Comparison of ENCODE assay signal across 10 mouse cellular contexts in genomic region chr13:83726346-83726975, GRCm38 (mm10).
DNase-seq lines count a peak whose midpoint lies in the region; ATAC-seq lines count a peak whose summit lies in the region.
"Had no signal": no experiment of that assay in that cellular context is flagged by ENCODE, and none has a peak within 500 bp of the region (broad histone marks: within the 10 kb centered on the region; RNA-seq: fewer than 3 reads in every experiment).

No protein-coding gene starts in this region.

- DNase-seq in heart, postnatal 14 days, result no peak
- peak; percentile 32 for DNase-seq in brain, adult 2 months (ENCODE audit: low read depth, low spot score)
- DNase-seq in right cerebral cortex, postnatal 4 days, result no peak
- DNase-seq in lung, postnatal 4 days, result no peak
- no peak for DNase-seq in urinary bladder, postnatal 10 days (ENCODE audit: low spot score)
- DNase-seq: kidney, postnatal 25 days had no signal

- no peak overlapping the region for H3K9ac ChIP-seq in heart, embryonic 16.5 days (ENCODE audit: low read length)
- H3K9ac ChIP-seq in forebrain, embryonic 13.5 days, result peak overlapping the region; percentile 100
- H3K9ac ChIP-seq in midbrain, embryonic 12.5 days (replicated peaks), result peak overlapping the region; percentile 100
- H3K9ac ChIP-seq: liver, embryonic 12.5 days had no signal

- no peaks in the 10 kb centered on the region for H3K36me3 ChIP-seq in heart, embryonic 16.5 days (ENCODE audit: control insufficient read depth, insufficient read depth)
- peaks cover 11% of the 10 kb centered on the region for H3K36me3 ChIP-seq in forebrain, embryonic 13.5 days (ENCODE audit: poor library complexity, severe bottlenecking)
- H3K36me3 ChIP-seq in midbrain, embryonic 12.5 days, result no peaks in the 10 kb centered on the region
- H3K36me3 ChIP-seq: liver, embryonic 12.5 days had no signal

- 5% methylated on average over 13 of the region's 13 CpGs for WGBS in heart, embryonic 16.5 days
- WGBS in forebrain, embryonic 13.5 days, result under 1% methylated on average over 13 of the region's 13 CpGs
- WGBS in midbrain, embryonic 12.5 days, result 1% methylated on average over 13 of the region's 13 CpGs

- no peak overlapping the region for H3K4me3 ChIP-seq in heart, embryonic 16.5 days (ENCODE audit: low read length)
- H3K4me3 ChIP-seq in forebrain, embryonic 13.5 days, result peak overlapping the region; percentile 90
- peak overlapping the region; percentile 92 for H3K4me3 ChIP-seq in midbrain, embryonic 12.5 days
- H3K4me3 ChIP-seq: liver, embryonic 12.5 days had no signal

- no peak overlapping the region for H3K27ac ChIP-seq in heart, embryonic 16.5 days (ENCODE audit: low read length)
- H3K27ac ChIP-seq in forebrain, embryonic 13.5 days, result peak overlapping the region; percentile 100
- peak overlapping the region; percentile 100 for H3K27ac ChIP-seq in midbrain, embryonic 12.5 days (replicated peaks)
- H3K27ac ChIP-seq: liver, embryonic 12.5 days had no signal

- H3K4me1 ChIP-seq in heart, embryonic 16.5 days (ENCODE audit: control insufficient read depth, insufficient read depth, low read length), result peaks cover 11% of the 10 kb centered on the region
- H3K4me1 ChIP-seq in forebrain, embryonic 13.5 days, result no peaks in the 10 kb centered on the region
- H3K4me1 ChIP-seq in midbrain, embryonic 12.5 days, result no peaks in the 10 kb centered on the region

- peaks cover 5% of the 10 kb centered on the region; the same call in 1 of the 2 replicates for H3K9me3 ChIP-seq in heart, embryonic 16.5 days (replicated peaks; ENCODE audit: control insufficient read depth, low read length)
- no peaks in the 10 kb centered on the region for H3K9me3 ChIP-seq in forebrain, embryonic 13.5 days (replicated peaks)
- H3K9me3 ChIP-seq in midbrain, embryonic 12.5 days, result no peaks in the 10 kb centered on the region
- H3K9me3 ChIP-seq: liver, embryonic 12.5 days had no signal

- intact Hi-C loops in heart, postnatal 14 days (cut with DNase I), result no loop called here

- no peak for ATAC-seq in heart, embryonic 16.5 days (replicated peaks; ENCODE audit: extremely low read depth, insufficient read depth, low FRiP score)
- ATAC-seq in forebrain, embryonic 13.5 days, result no peak
- no peak for ATAC-seq in midbrain, embryonic 12.5 days (ENCODE audit: low FRiP score, low read depth)
- ATAC-seq: liver, embryonic 12.5 days had no signal

- H3K4me2 ChIP-seq in heart, embryonic 16.5 days (ENCODE audit: low read depth, low read length), result peak overlapping the region; percentile 23; the same call in 1 of the 2 replicates
- peak overlapping the region; percentile 87 for H3K4me2 ChIP-seq in forebrain, embryonic 13.5 days
- peak overlapping the region; percentile 68 for H3K4me2 ChIP-seq in midbrain, embryonic 12.5 days (replicated peaks)
- H3K4me2 ChIP-seq: liver, embryonic 12.5 days had no signal

- peaks cover 77% of the 10 kb centered on the region for H3K27me3 ChIP-seq in heart, embryonic 16.5 days (ENCODE audit: control insufficient read depth, insufficient read depth, low read length)
- no peaks in the 10 kb centered on the region for H3K27me3 ChIP-seq in forebrain, embryonic 13.5 days
- peaks cover 13% of the 10 kb centered on the region for H3K27me3 ChIP-seq in midbrain, embryonic 12.5 days

Comparison
In these comparisons a context has a peak if more than half of its experiments do, and no peak if none do; other contexts are left out.
1. H3K4me2 ChIP-seq: peak in every context shown above with its lines; median percentile 87 in forebrain, embryonic 13.5 days; 68 in midbrain, embryonic 12.5 days; 23 in heart, embryonic 16.5 days.